Mouse (Mus musculus) kidney, embryonic 16.5 days (tissue): ENCODE results near the gene Apex2. TPM values are rescaled to one million over a fixed set of nuclear protein-coding genes. Genes with fewer than 3 reads are reported as not detected.

Experiments
- ATAC-seq: fragments of 200-750 bp; cut with Nextera tagmentation; 2 replicates; pipeline ENCODE4 v1.8.0; 2017; ENCODE audit warnings: moderate TSS enrichment; ENCODE audit not compliant: low FRiP score, low TSS enrichment
- H3K27ac ChIP-seq: fragments of 300-500 bp; sonication (generic); 2 replicates; pipeline ENCODE4 v1.5.1; 2014; ENCODE audit warnings: low read length
- H3K27me3 ChIP-seq: fragments of 300-500 bp; sonication (generic); 2 replicates; pipeline ENCODE4 v1.6.1; 2014; ENCODE audit warnings: low read length, control low read depth, mixed read lengths; ENCODE audit not compliant: insufficient read depth
- H3K36me3 ChIP-seq: fragments of 300-500 bp; sonication (generic); 2 replicates; pipeline ENCODE4 v1.6.1; 2014; ENCODE audit warnings: low read length, control low read depth, mixed read lengths; ENCODE audit not compliant: insufficient read depth
- H3K4me1 ChIP-seq: fragments of 300-500 bp; sonication (generic); 2 replicates; pipeline ENCODE4 v1.6.1; 2014; ENCODE audit warnings: low read length, control low read depth, mixed read lengths; ENCODE audit not compliant: insufficient read depth
- H3K4me2 ChIP-seq: fragments of 300-500 bp; sonication (generic); replicated peaks from 2 replicates; pipeline ENCODE4 v1.6.1; 2014; ENCODE audit warnings: low read depth, low read length
- H3K4me3 ChIP-seq: fragments of 300-500 bp; sonication (generic); 2 replicates; pipeline ENCODE4 v1.5.1; 2014; ENCODE audit warnings: mild to moderate bottlenecking, low read length
- H3K9ac ChIP-seq: fragments of 300-500 bp; sonication (generic); replicated peaks from 2 replicates; pipeline ENCODE4 v1.6.1; 2014; ENCODE audit warnings: low read length
- H3K9me3 ChIP-seq: fragments of 300-500 bp; sonication (generic); 2 replicates; pipeline ENCODE4 v1.6.1; 2016; ENCODE audit warnings: low read length, control low read depth
- WGBS: fragments of 180-500 bp; shearing (Covaris S2); extraction: QIAGEN DNeasy Blood & Tissue Kit; methylation state at CpG from one replicate; pipeline ENCODE4 v1.1.7; 2014; 5-methylcytosine and 5-hydroxymethylcytosine counted together
- polyA plus RNA-seq: library from polyadenylated mRNA; unstranded; fragments of >200 nt; fragmentation: Nextera tagmentation; extraction: Ambion mirVana; gene quantifications from 2 replicates; pipeline ENCODE4 v1.2.1, GENCODE M21; 2015

The Apex2 gene
- polyA plus RNA-seq, 1 experiment from 2014 or later = 23.7 TPM

DNA sequence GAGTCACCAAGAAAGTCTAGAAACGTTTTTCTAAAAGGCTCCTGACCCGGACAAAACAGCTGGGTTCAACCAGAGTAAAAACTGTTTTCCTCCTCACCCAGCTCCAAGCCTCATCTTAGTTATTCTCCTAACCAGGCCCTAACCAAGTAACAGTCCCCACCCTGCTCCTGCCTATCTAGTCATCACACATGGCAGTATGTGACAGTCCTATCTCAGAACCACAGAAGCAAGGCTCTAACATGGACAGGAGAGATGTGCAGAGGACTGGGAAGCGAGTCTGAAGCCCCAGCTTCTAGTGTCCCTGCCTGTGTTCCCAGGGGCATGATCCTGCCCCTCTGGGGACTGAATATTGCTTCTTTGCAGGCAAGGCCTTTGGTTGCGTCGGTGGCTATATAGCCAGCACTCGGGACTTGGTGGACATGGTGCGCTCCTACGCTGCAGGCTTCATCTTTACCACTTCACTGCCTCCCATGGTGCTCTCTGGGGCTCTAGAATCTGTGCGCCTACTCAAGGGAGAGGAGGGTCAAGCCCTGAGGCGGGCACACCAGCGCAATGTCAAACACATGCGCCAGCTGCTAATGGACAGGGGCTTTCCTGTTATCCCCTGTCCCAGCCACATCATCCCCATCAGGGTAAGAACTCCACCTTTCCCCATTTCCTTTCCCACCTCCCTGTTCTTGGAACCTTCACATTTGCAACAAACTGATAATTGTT lies 24.9 kb downstream of the Apex2 start:
- H3K4me2 ChIP-seq = no peak overlapping the region
- ATAC-seq = no peak
- H3K36me3 ChIP-seq = peaks cover 3% of the 10 kb centered on the region; the same call in 1 of the 2 replicates

GRCm38 (mm10) chrX:150554032-150554431 lies 35.6 kb downstream of the Apex2 start:
- H3K4me1 ChIP-seq = no peaks in the 10 kb centered on the region
- H3K36me3 ChIP-seq = no peaks in the 10 kb centered on the region
- H3K9me3 ChIP-seq = no peaks in the 10 kb centered on the region
- no peak overlapping the region for H3K4me3 ChIP-seq
- H3K4me2 ChIP-seq = no peak overlapping the region
- no peak overlapping the region for H3K9ac ChIP-seq
- peaks cover 14% of the 10 kb centered on the region; the same call in 1 of the 2 replicates for H3K27me3 ChIP-seq
- ATAC-seq = no peak
- WGBS = 83% methylated on average over 3 of the region's 3 CpGs
- no peak overlapping the region for H3K27ac ChIP-seq

More for the DNA sequence above, 24.9 kb downstream of the Apex2 start:
- Histone ChIP-seq H3K4me3 (no peak overlapping the region), H3K27me3 (peaks cover 16% of the 10 kb centered on the region; the same call in 1 of the 2 replicates), H3K4me1 (no peaks in the 10 kb centered on the region), H3K9ac (no peak overlapping the region), H3K27ac (no peak overlapping the region), H3K9me3 (no peaks in the 10 kb centered on the region)
- WGBS = 89% methylated on average over 12 of the region's 12 CpGs

- H3K4me3 ChIP-seq = no peak overlapping the region
- no peaks in the 10 kb centered on the region for H3K36me3 ChIP-seq
- no peaks in the 10 kb centered on the region for H3K9me3 ChIP-seq
- no peak overlapping the region for H3K27ac ChIP-seq
- 100% methylated on average over 2 of the region's 2 CpGs for WGBS
- H3K9ac ChIP-seq = no peak overlapping the region
- H3K4me2 ChIP-seq = no peak overlapping the region
- peaks cover 8% of the 10 kb centered on the region; the same call in 1 of the 2 replicates for H3K27me3 ChIP-seq
- no peak for ATAC-seq
- no peaks in the 10 kb centered on the region for H3K4me1 ChIP-seq
Measured at GRCm38 (mm10) chrX:150551986-150552385, 37.7 kb downstream of the Apex2 start.

DNA sequence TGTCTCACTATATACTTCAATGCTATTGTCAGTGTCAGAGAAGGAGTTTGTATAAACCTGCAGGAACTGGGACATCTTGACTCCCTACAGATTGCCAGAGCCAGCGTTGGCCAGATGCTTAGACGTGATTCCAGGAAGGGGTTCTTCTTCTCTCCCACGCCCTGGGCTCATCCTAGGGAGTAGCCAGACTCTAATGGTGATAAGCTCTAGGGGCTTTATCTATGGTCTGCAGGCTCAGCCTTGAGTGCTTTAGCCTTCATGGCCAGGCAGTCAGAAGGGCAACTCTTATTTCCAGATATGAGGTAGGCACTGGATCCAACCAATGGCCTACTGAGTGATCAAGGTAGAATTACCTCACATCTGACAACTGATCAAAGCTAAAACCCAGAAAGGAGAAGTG lies 40.0 kb downstream of the Apex2 start:
- Histone ChIP-seq H3K9me3 (no peaks in the 10 kb centered on the region), H3K36me3 (no peaks in the 10 kb centered on the region), H3K4me1 (no peaks in the 10 kb centered on the region), H3K27me3 (peaks cover 8% of the 10 kb centered on the region; the same call in 1 of the 2 replicates), H3K27ac (no peak overlapping the region), H3K9ac (no peak overlapping the region), H3K4me2 (no peak overlapping the region), H3K4me3 (no peak overlapping the region)
- ATAC-seq = no peak
- WGBS = 74% methylated on average over 3 of the region's 3 CpGs

GRCm38 (mm10) chrX:150547239-150547638 lies 42.4 kb downstream of the Apex2 start, which contains the start of gene Alas2:
Gene Alas2 (plus strand): TSS chrX:150547375.
- no peaks in the 10 kb centered on the region for H3K9me3 ChIP-seq
- H3K4me1 ChIP-seq = no peaks in the 10 kb centered on the region
- ATAC-seq = no peak
- H3K27ac ChIP-seq = no peak within 1 kb of the TSS
- H3K27me3 ChIP-seq = peaks cover 4% of the 10 kb centered on the region; the same call in 1 of the 2 replicates
- WGBS = 36% methylated on average over 5 of the region's 5 CpGs
- H3K36me3 ChIP-seq = no peaks in the 10 kb centered on the region
- no peak within 1 kb of the TSS for H3K4me2 ChIP-seq
- no peak within 1 kb of the TSS for H3K4me3 ChIP-seq
- H3K9ac ChIP-seq = no peak within 1 kb of the TSS

DNA sequence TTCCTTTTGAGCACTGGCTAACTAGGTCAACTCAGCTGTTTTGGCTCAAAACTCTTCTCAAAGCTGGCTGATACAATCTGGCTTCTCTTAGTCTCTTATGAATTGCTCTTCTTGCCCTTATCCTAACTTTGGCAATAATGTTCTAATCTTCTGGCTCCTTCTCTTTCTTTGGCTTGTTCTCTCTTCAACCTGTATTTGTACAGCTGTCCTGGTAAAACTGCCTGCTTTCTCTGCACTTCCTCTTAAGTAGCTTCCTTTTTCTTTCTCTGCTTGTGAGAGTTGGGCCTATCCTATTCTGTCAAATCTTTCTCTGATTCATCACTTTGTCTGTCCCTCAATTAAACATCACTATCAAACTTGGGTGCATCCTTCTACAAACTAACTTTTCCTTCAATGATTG lies 48.0 kb downstream of the Apex2 start:
- Histone ChIP-seq H3K27ac (no peak overlapping the region), H3K9ac (no peak overlapping the region), H3K4me3 (no peak overlapping the region), H3K4me2 (no peak overlapping the region), H3K4me1 (no peaks in the 10 kb centered on the region), H3K27me3 (peaks cover 2% of the 10 kb centered on the region; the same call in 1 of the 2 replicates), H3K36me3 (no peaks in the 10 kb centered on the region), H3K9me3 (no peaks in the 10 kb centered on the region; the same call in 1 of the 2 replicates)
- no peak for ATAC-seq

DNA sequence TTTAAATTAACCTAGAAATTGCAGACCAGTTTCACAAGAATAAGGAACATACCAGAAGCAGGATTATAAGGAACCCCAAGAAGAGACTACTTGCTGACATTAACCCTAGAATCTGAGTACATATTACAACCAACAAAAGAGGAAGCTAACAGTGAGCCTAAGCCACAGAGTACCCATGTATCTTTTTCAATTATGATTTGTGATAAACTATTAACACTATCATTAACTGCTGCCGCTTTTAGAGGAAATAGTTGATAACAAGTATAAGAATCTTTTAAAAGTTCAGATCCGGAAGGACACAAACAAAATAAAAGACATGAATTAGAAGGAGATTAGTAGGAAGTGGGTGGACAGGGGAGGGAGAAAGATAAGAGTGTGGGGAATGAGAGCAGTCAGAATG lies 49.6 kb downstream of the Apex2 start:
- Histone ChIP-seq H3K4me1 (no peaks in the 10 kb centered on the region), H3K9ac (no peak overlapping the region), H3K27me3 (peaks cover 2% of the 10 kb centered on the region; the same call in 1 of the 2 replicates), H3K36me3 (no peaks in the 10 kb centered on the region), H3K27ac (no peak overlapping the region), H3K4me2 (no peak overlapping the region), H3K4me3 (no peak overlapping the region), H3K9me3 (no peaks in the 10 kb centered on the region; the same call in 1 of the 2 replicates)
- no peak for ATAC-seq
- WGBS = 91% methylated on average over 2 of the region's 2 CpGs

- 88% methylated on average over 1 of the region's 1 CpGs for WGBS
- Histone ChIP-seq H3K36me3 (no peaks in the 10 kb centered on the region), H3K9ac (no peak overlapping the region), H3K9me3 (no peaks in the 10 kb centered on the region), H3K4me2 (no peak overlapping the region), H3K4me3 (no peak overlapping the region), H3K27ac (no peak overlapping the region), H3K27me3 (no peaks in the 10 kb centered on the region; the same call in 1 of the 2 replicates), H3K4me1 (no peaks in the 10 kb centered on the region)
- no peak for ATAC-seq
Measured at GRCm38 (mm10) chrX:150516477-150516876, 73.2 kb downstream of the Apex2 start.

- Histone ChIP-seq H3K4me3 (no peak overlapping the region), H3K4me2 (no peak overlapping the region), H3K27me3 (no peaks in the 10 kb centered on the region; the same call in 1 of the 2 replicates), H3K9me3 (no peaks in the 10 kb centered on the region), H3K9ac (no peak overlapping the region), H3K4me1 (no peaks in the 10 kb centered on the region), H3K36me3 (no peaks in the 10 kb centered on the region), H3K27ac (no peak overlapping the region)
- ATAC-seq = no peak
Measured at GRCm38 (mm10) chrX:150516015-150516414, 73.7 kb downstream of the Apex2 start.

- 96% methylated on average over 1 of the region's 1 CpGs for WGBS
- ATAC-seq = no peak
Measured at GRCm38 (mm10) chrX:150514127-150514526, 75.5 kb downstream of the Apex2 start.

More at GRCm38 (mm10) chrX:150514127-150514526, 75.5 kb downstream of the Apex2 start:
- H3K36me3 ChIP-seq = no peaks in the 10 kb centered on the region
- H3K4me1 ChIP-seq = no peaks in the 10 kb centered on the region
- no peak overlapping the region for H3K27ac ChIP-seq
- H3K9ac ChIP-seq = no peak overlapping the region
- H3K27me3 ChIP-seq = no peaks in the 10 kb centered on the region; the same call in 1 of the 2 replicates
- H3K9me3 ChIP-seq = no peaks in the 10 kb centered on the region
- H3K4me3 ChIP-seq = no peak overlapping the region
- H3K4me2 ChIP-seq = no peak overlapping the region
